12 mouse cellular contexts compared by ENCODE assay signal in genomic region chr1:154182396-154183076, GRCm38 (mm10). TPM values are rescaled to one million over a fixed set of nuclear protein-coding genes. Genes with fewer than 3 reads are reported as not detected.
A peak's percentile ranks its signal among the peaks of the same experiment; 100 is the strongest.
DNase-seq lines count a peak whose midpoint lies in the region; ATAC-seq and TF ChIP-seq lines count a peak whose summit lies in the region.
"Had no signal": no experiment of that assay in that cellular context is flagged by ENCODE, and none has a peak within 500 bp of the region (broad histone marks: within the 10 kb centered on the region; RNA-seq: fewer than 3 reads in every experiment).

No protein-coding gene starts in this region.

- no peaks in the 10 kb centered on the region for H3K27me3 ChIP-seq in heart, adult 2 months (ENCODE audit: control insufficient read depth, insufficient read depth, low read length)
- H3K27me3 ChIP-seq in hindbrain, embryonic 16.5 days (replicated peaks; ENCODE audit: control insufficient read depth, insufficient read depth, low read length): no peaks in the 10 kb centered on the region

- no peak overlapping the region for H3K4me3 ChIP-seq in heart, adult 2 months
- no peak overlapping the region for H3K4me3 ChIP-seq in hindbrain, embryonic 16.5 days (ENCODE audit: low read length)
- H3K4me3 ChIP-seq: erythroblast, embryonic 14.5 days had no signal

- no peak for TF ChIP-seq POLR2A in heart, adult 2 months (IDR thresholded peaks at IDR 0.05; ENCODE audit: insufficient read depth, low read depth, low read length)

- WGBS in heart, adult 2 months: 70% methylated on average over 6 of the region's 6 CpGs
- WGBS in hindbrain, embryonic 16.5 days: 71% methylated on average over 6 of the region's 6 CpGs

- no peak overlapping the region for H3K9ac ChIP-seq in heart, adult 2 months (ENCODE audit: low read depth, low read length)
- no peak overlapping the region for H3K9ac ChIP-seq in hindbrain, embryonic 16.5 days (ENCODE audit: low read depth, low read length)

- TF ChIP-seq EP300 in heart, adult 2 months (IDR thresholded peaks at IDR 0.05; ENCODE audit: insufficient read depth, low read depth, low read length): no peak

- no peaks in the 10 kb centered on the region for H3K79me2 ChIP-seq in heart, adult 2 months (replicated peaks; ENCODE audit: control insufficient read depth, insufficient read depth, low read length)

- no peaks in the 10 kb centered on the region for H3K36me3 ChIP-seq in heart, adult 2 months (ENCODE audit: control insufficient read depth, insufficient read depth, low read length)
- no peaks in the 10 kb centered on the region for H3K36me3 ChIP-seq in hindbrain, embryonic 16.5 days (ENCODE audit: control insufficient read depth, insufficient read depth, low read length)

- H3K4me1 ChIP-seq in heart, adult 2 months (ENCODE audit: control insufficient read depth, insufficient read depth, low read length): no peaks in the 10 kb centered on the region
- no peaks in the 10 kb centered on the region for H3K4me1 ChIP-seq in hindbrain, embryonic 16.5 days (ENCODE audit: control insufficient read depth, insufficient read depth, low read depth, low read length)

- intact Hi-C loops in heart, adult 2 months (cut with DNase I): loop anchor here (5.0 kb wide), 3 partner anchors 135 to 625 kb away; no protein-coding TSS in a partner anchor

- TF ChIP-seq CTCF in heart, adult 2 months (IDR thresholded peaks at IDR 0.05): peak; percentile 52

- H3K4me2 ChIP-seq in hindbrain, embryonic 16.5 days (ENCODE audit: low read length): no peak overlapping the region

- H3K9me3 ChIP-seq in hindbrain, embryonic 16.5 days (ENCODE audit: control insufficient read depth, low read length): no peaks in the 10 kb centered on the region

- no peak for ATAC-seq in hindbrain, embryonic 16.5 days

- H3K27ac ChIP-seq in heart, adult 2 months: no peak overlapping the region
- H3K27ac ChIP-seq in hindbrain, embryonic 16.5 days (ENCODE audit: low read depth, low read length): no peak overlapping the region

- DNase-seq in heart, adult 2 months: no peak
- DNase-seq in heart, adult 18-20 months: no peak
- DNase-seq in 3T3-L1 (ENCODE audit: low read depth, low spot score): peak; percentile 7
- peak; percentile 48 for DNase-seq in embryo, embryonic 10.5 days (ENCODE audit: low spot score)
- peak; percentile 39 to 70 for DNase-seq in kidney, postnatal 36 days
- DNase-seq in thymus, postnatal 4 days: no peak
- DNase-seq in right cerebral cortex, adult 18-20 months: no peak
- DNase-seq: gastrocnemius, postnatal 14 days; heart, postnatal 4 days; layer of hippocampus, postnatal 36 days had no signal

RNA-seq across cellular contexts. Expression of gene Zfp648, which starts 18.5 kb away (rescaled TPM):
- not detected for total RNA-seq in heart, adult 2 months (2021)
- polyA plus RNA-seq in heart, adult 2 months (2012; rRNA removed): not detected in 2 replicates
- not detected for total RNA-seq in heart, adult 18-20 months (2021)
- 1.5 and 1.6 TPM in 2 replicates for polyA plus RNA-seq in hindbrain, embryonic 16.5 days (2015; fragmentation: Nextera tagmentation; extraction: Ambion mirVana)
- total RNA-seq: heart, postnatal 4 days had no signal
- polyA plus RNA-seq: erythroblast, embryonic 14.5 days had no signal

Comparison
In these comparisons a context has a peak if more than half of its experiments do, and no peak if none do; other contexts are left out.
1. DNase-seq: peak in 3T3-L1 (single experiment), embryo, embryonic 10.5 days (single experiment) and kidney, postnatal 36 days (2 of 2); none in heart, adult 2 months (0 of 2), heart, adult 18-20 months (0 of 2), thymus, postnatal 4 days (single experiment) and right cerebral cortex, adult 18-20 months (single experiment).